Mouse (Mus musculus) G1E (cell line): ENCODE data around the gene Slc23a2. TPM values are rescaled to one million over a fixed set of nuclear protein-coding genes. Genes with fewer than 3 reads are reported as not detected.

Experiments used
- ATAC-seq: 2 replicates; pipeline ENCODE4 v1.8.0; 2016; ENCODE audit warnings: mild to moderate bottlenecking; ENCODE audit not compliant: insufficient number of reproducible peaks, poor library complexity, low FRiP score, severe bottlenecking; ENCODE audit errors: extremely low read depth
- DNase-seq: peaks from one replicate; pipeline ENCODE4 v3.0.0; 2012; ENCODE audit warnings: low spot score
- H3K27me3 ChIP-seq: 2 replicates; pipeline ENCODE4 v1.6.1; 2012; ENCODE audit warnings: mild to moderate bottlenecking, low read length, inconsistent platforms; ENCODE audit not compliant: insufficient read depth
- H3K36me3 ChIP-seq: replicated peaks from 2 replicates; pipeline ENCODE3; 2012; ENCODE audit warnings: mild to moderate bottlenecking, inconsistent platforms
- H3K4me1 ChIP-seq: 2 replicates; pipeline ENCODE4 v1.6.1; 2012; ENCODE audit warnings: low read depth, low read length, inconsistent platforms, mixed read lengths; ENCODE audit not compliant: insufficient read depth
- H3K4me3 ChIP-seq: 2 replicates; pipeline ENCODE4 v1.5.1; 2012; ENCODE audit warnings: low read depth, mild to moderate bottlenecking, inconsistent platforms, low read length, moderate library complexity, mixed read lengths
- H3K9me3 ChIP-seq: replicated peaks from 2 replicates; pipeline ENCODE4 v1.6.1; 2012; ENCODE audit warnings: inconsistent platforms
- CTCF ChIP-seq: IDR thresholded peaks from 2 replicates; pipeline ENCODE4 v1.5.1; 2012; ENCODE audit warnings: low read depth, low read length, inconsistent platforms, mixed read lengths
- GATA1 ChIP-seq: IDR thresholded peaks from 2 replicates; pipeline ENCODE4 v1.6.1; 2012; ENCODE audit warnings: borderline replicate concordance, low read length, inconsistent platforms, mixed read lengths
- GATA2 ChIP-seq: IDR thresholded peaks from 2 replicates; pipeline ENCODE4 v1.6.1; 2012; ENCODE audit warnings: low read depth, low read length, inconsistent platforms, borderline replicate concordance
- POLR2AphosphoS5 ChIP-seq: IDR thresholded peaks from 2 replicates; pipeline ENCODE4 v1.6.1; 2012; ENCODE audit warnings: low read depth, low read length, inconsistent platforms; ENCODE audit not compliant: insufficient replicate concordance
- TAL1 ChIP-seq: conservative IDR thresholded peaks from 2 replicates; pipeline ENCODE4 v1.6.1; 2012; ENCODE audit warnings: low read depth, low read length, inconsistent platforms, mixed read lengths
- polyA plus RNA-seq: library from polyadenylated mRNA; stranded (reverse); fragments of >175 nt; gene quantifications from 2 replicates; pipeline ENCODE4 v1.2.3, GENCODE M21; 2012
- total RNA-seq, 2 experiments: library from RNA; stranded (forward) in 1 of 2; stranded (reverse) in 1 of 2; fragments of 200-1000 nt in 1 of 2; fragments of >200 nt in 1 of 2; fragmentation: Nextera tagmentation in 1 of 2; gene quantifications; 2 replicates each; pipeline ENCODE4 v1.2.3; 2014 to 2017

Slc23a2 gene
- total and polyA plus RNA-seq, 3 experiments, result 2.6 to 13.4 (median 12.5) TPM

DNA sequence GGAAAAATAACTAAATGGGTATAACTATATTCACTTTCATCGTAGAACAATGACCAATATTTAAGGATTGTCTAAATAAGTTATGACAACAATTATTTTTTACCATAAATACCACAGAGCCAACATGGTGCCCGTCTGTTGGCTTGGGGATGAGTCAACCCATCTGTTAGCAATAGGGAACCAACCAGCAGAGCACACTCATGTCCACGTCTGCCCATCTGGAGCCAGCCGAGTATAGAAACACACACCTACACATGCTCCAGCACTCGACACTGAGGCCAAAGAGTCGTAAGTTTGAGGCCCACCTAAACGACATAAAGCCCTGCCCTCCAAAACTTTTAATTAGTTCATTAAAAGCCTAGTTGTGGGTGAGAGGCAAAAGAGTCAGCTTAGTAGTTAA is 15.7 kb downstream of the Slc23a2 start:
- no peaks in the 10 kb centered on the region for H3K9me3 ChIP-seq
- no peak for ATAC-seq

DNA sequence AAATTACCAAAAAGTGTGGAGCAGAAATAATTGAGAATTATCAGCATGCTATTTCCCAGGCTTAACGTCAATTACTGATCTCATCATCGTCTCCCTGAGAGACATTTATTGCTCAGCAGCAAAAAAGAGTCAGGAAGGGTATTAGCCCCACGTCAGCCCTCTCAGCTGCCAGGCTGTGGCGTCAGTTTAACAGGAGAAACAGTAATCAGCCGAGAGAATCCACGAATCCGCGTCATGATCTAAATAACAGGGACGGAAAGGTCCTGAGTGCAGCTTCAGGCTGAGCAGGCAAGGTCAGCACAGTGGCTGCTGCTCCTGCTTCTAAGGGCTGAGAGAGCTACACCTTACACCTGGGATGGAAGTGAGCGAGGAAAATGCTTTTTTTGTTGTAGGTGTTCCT is 17.0 kb downstream of the Slc23a2 start:
- ATAC-seq (no peak), DNase-seq (no peak)
- H3K4me3 ChIP-seq, result no peak overlapping the region
- no peaks in the 10 kb centered on the region for H3K27me3 ChIP-seq
- H3K36me3 ChIP-seq, result no peaks in the 10 kb centered on the region
- TF ChIP-seq POLR2AphosphoS5 (no peak), TAL1 (no peak), CTCF (no peak), GATA1 (no peak), GATA2 (no peak)
- H3K4me1 ChIP-seq, result peaks cover 7% of the 10 kb centered on the region
- H3K9me3 ChIP-seq, result no peaks in the 10 kb centered on the region

More for the DNA sequence above, 15.7 kb downstream of the Slc23a2 start:
- Histone ChIP-seq H3K36me3 (no peaks in the 10 kb centered on the region), H3K4me1 (peaks cover 12% of the 10 kb centered on the region), H3K27me3 (no peaks in the 10 kb centered on the region), H3K4me3 (no peak overlapping the region)
- TF ChIP-seq GATA1, result no peak
- no peak for TF ChIP-seq TAL1
- no peak for TF ChIP-seq CTCF
- TF ChIP-seq POLR2AphosphoS5, result no peak
- TF ChIP-seq GATA2, result no peak
- no peak for DNase-seq

DNA sequence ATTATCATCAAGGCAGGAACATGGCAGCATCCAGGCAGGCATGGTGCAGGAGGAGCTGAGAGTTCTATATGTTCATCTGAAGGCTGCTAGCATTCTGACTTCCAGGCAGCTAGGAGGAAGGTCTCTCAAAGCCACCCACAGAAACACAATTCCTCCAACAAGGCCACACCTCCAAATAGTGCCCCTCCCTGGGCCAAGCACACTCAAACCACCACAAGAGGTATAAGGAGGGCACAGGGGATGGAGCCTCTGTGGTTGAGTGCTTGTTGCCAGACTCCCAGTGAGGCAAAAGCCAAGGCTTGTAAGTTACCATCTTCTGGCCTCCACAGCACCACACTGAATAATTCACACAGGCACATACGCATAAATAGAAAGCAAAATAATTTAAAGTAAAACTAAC is 18.6 kb downstream of the Slc23a2 start:
- DNase-seq (no peak), ATAC-seq (no peak)
- H3K9me3 ChIP-seq, result no peaks in the 10 kb centered on the region
- no peak overlapping the region for H3K4me3 ChIP-seq
- H3K4me1 ChIP-seq, result peaks cover 4% of the 10 kb centered on the region
- H3K27me3 ChIP-seq, result no peaks in the 10 kb centered on the region
- TF ChIP-seq GATA2 (no peak), CTCF (no peak), POLR2AphosphoS5 (no peak), GATA1 (no peak), TAL1 (no peak)
- H3K36me3 ChIP-seq, result no peaks in the 10 kb centered on the region

DNA sequence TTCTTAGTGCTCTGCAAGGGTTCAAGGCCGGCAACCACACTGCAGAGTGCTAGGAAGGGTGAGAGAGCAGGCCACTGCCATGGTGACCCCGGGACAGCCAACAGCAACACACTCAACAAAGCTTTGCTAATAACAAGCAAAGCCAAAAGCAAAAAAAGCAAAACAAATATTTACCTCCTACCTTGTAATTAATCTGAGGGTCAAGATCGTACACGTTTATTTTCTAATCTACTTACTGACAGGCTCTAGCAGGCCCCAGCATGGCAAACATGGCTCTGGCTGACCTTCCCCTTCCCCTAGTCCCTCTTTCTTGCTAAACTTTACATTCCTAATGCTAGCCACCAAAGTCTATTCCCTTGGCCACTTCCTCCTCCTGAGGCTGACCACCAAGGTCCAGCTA is 21.8 kb downstream of the Slc23a2 start:
- DNase-seq, result no peak
- H3K4me3 ChIP-seq, result no peak overlapping the region
- no peaks in the 10 kb centered on the region for H3K36me3 ChIP-seq
- no peaks in the 10 kb centered on the region for H3K4me1 ChIP-seq
- no peaks in the 10 kb centered on the region for H3K27me3 ChIP-seq
- TF ChIP-seq GATA1 (no peak), POLR2AphosphoS5 (no peak), TAL1 (no peak), GATA2 (no peak), CTCF (no peak)
- H3K9me3 ChIP-seq, result no peaks in the 10 kb centered on the region
- no peak for ATAC-seq

DNA sequence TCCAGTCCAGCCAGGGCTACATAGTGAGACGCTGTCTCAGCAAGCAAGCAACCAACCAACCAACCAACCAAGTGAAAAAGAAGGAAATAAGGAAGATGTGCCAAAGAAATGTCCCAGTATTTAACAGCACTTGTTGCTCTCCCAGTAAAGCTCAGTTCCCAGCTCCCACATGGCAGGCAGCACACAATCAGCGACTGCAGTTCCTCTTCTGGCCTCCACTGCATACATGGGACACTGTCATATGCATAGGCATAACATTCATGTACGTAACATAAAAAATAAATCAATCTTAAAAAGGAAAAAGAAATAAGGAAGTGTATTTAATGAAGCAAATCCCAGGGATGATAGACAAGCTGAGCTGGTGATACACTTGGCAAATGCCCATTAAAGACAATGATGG is 23.9 kb downstream of the Slc23a2 start:
- DNase-seq (no peak), ATAC-seq (no peak)
- H3K27me3 ChIP-seq, result no peaks in the 10 kb centered on the region
- H3K4me3 ChIP-seq, result no peak overlapping the region
- H3K4me1 ChIP-seq, result no peaks in the 10 kb centered on the region
- H3K36me3 ChIP-seq, result no peaks in the 10 kb centered on the region
- TF ChIP-seq GATA2 (no peak), CTCF (no peak), POLR2AphosphoS5 (no peak), TAL1 (no peak)
- H3K9me3 ChIP-seq, result no peaks in the 10 kb centered on the region

DNA sequence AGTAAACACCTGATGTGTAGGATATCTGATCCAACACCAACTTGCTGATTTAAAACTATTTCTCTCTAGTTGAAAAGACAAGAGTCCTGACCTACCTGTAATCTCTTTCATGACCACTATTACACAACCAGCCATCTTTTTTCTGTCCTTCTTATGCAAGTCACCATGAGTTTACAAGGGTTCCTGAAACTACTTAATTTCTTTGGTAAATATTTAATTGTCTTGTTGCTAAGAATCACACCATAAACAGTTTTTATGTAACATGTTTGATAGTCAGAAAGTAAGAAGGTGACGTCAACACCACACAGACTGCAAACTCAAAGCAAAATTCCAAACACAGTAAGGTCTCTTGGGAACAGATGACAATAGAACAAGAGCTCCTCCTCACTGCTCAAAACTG is 26.3 kb downstream of the Slc23a2 start:
- Histone ChIP-seq H3K4me1 (no peaks in the 10 kb centered on the region), H3K9me3 (no peaks in the 10 kb centered on the region), H3K36me3 (no peaks in the 10 kb centered on the region), H3K27me3 (no peaks in the 10 kb centered on the region), H3K4me3 (no peak overlapping the region)
- TF ChIP-seq GATA2 (no peak), GATA1 (no peak), TAL1 (no peak), CTCF (no peak), POLR2AphosphoS5 (no peak)
- DNase-seq (no peak), ATAC-seq (no peak)

DNA sequence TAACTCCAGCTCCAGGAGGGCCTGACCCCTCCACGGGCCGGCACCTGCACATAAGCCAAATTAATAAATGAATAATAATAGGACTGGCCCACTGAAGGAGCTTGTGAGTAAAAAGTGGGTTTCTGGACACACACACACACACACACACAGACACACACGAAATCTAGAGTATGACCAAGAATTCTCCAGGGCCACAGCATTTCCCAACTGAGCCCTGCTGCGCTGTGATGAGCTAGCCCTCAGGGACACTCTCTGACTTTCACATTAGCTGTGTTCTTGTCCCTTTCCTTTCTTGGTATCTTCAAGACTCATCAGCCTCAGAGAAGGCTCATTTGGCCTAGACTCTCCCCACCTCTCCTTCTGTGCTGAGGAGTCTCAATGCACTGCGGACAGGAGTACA is 29.0 kb downstream of the Slc23a2 start:
- Histone ChIP-seq H3K36me3 (no peaks in the 10 kb centered on the region), H3K4me3 (no peak overlapping the region), H3K9me3 (no peaks in the 10 kb centered on the region), H3K4me1 (no peaks in the 10 kb centered on the region), H3K27me3 (peaks cover 2% of the 10 kb centered on the region; the same call in 1 of the 2 replicates)
- DNase-seq, result no peak
- ATAC-seq, result no peak
- TF ChIP-seq CTCF, result no peak
- no peak for TF ChIP-seq GATA2
- TF ChIP-seq POLR2AphosphoS5, result no peak
- no peak for TF ChIP-seq TAL1
- no peak for TF ChIP-seq GATA1
